Mouse (Mus musculus): Measurements from ENCODE around the gene E2f1.

Gene E2f1

DNA sequence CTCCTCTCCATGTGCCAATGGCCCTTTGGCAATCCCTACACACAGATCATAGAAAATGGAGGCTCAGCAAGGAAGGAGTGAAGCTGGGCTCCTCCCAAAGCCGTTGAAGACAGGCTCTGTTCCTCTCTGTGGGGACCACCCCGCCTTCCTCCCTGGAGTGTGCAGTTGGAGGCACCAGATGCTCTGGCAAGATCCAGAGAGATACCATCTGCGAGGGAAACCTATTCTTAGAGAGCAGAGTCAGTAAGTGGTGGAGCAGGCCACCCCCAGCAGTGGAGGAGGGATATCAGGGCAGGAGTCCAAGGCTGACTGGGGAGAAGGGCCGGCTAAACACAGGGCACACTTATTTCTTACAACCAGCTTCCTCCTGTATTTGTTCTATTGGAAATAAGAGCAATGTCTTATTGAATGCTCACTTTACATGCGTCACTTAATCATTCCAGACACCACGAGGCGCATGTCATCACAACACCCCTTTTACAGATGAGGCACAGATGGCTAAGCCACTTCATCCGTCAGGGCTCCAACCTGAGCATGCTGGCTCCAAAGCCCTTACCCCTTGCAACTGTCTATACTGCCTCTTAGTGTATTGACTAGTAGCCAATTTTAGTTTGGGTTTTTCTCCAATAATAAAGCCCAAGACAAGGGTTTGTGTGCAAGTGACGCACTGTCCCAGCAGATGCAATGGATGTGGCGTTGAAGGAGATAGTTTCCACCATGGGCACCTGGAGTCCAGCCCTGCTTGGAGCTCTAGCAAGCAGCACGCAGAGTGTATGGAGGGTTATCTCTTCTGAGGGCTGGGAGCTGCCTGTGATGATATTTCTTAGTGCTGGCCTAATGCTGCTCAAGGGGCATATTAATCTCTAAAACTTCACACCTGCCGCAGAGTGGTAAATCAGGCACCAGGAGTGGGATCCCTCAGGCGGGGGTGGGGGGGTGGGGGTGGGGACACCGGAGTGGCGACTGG, 14.5 kb upstream of the E2f1 start:
- DNase-seq (ENCODE audit: low spot score): peak; percentile 57

GRCm38 (mm10) chr2:154581421-154581820, 11.7 kb upstream of the E2f1 start:
- DNase-seq (ENCODE audit: low spot score): no peak

- peak; percentile 90 for DNase-seq (ENCODE audit: low spot score)
These were observed 10.9 kb upstream of the E2f1 start for GRCm38 (mm10) chr2:154580586-154580985.

- DNase-seq (ENCODE audit: low spot score): no peak
These were observed 8.0 kb upstream of the E2f1 start for GRCm38 (mm10) chr2:154577744-154578067.

- DNase-seq (ENCODE audit: low spot score): no peak
These were observed 7.4 kb upstream of the E2f1 start for GRCm38 (mm10) chr2:154576876-154577743.

- no peak for DNase-seq (ENCODE audit: low spot score)
These were observed 4.6 kb upstream of the E2f1 start for GRCm38 (mm10) chr2:154574271-154574670.

- DNase-seq (ENCODE audit: low spot score): no peak
These were observed 3.3 kb upstream of the E2f1 start for GRCm38 (mm10) chr2:154572996-154573395.

DNA sequence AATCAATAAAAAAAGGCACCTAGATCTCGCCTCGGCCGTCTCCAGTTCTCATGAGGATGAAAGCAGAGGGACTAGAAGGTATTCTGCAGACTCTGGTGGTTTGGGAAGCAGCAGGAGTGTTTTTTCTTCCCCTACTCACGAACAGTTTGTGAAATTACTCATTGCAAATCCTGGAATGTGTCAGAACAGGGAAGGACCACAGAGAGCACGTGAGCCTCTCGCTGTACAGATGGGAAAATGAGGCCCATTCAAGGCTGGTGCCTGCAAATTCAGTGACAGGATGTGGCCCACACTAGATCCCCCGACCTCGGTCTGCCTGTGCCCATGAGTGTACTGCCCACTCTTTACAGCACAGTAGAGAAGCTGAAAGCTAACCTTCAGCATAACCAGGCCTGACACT, 2.3 kb upstream of the E2f1 start:
- no peak for DNase-seq (ENCODE audit: low spot score)

DNA sequence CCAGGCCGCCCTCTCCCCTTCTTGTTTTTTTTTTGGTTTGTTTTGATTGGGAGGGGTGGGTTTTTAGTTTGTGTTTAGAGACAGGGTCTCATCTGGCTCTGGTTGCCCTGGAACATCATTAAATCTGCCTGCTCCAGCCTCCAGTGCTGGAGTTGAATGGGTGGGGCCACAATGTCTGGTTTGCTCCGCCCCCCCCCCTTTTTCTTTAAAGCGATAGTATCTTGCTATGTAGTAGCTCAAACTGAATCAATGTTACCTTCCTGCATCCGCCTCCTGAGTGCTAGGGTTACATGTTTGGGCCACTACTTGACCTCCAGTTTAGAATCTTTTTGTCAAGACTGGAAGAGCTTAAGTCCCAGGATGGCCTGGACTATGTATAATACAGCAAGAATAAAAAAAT, 1.6 kb upstream of the E2f1 start:
- DNase-seq (ENCODE audit: low spot score): no peak

- DNase-seq (ENCODE audit: low spot score): no peak
These were observed 974 bp upstream of the E2f1 start for GRCm38 (mm10) chr2:154570666-154571065.

- DNase-seq (ENCODE audit: low spot score): peak; percentile 85
These were observed 482 bp downstream of the E2f1 start for GRCm38 (mm10) chr2:154569071-154569748.

GRCm38 (mm10) chr2:154568329-154569070, 1.2 kb downstream of the E2f1 start:
- DNase-seq (ENCODE audit: low spot score): peak; percentile 76

DNA sequence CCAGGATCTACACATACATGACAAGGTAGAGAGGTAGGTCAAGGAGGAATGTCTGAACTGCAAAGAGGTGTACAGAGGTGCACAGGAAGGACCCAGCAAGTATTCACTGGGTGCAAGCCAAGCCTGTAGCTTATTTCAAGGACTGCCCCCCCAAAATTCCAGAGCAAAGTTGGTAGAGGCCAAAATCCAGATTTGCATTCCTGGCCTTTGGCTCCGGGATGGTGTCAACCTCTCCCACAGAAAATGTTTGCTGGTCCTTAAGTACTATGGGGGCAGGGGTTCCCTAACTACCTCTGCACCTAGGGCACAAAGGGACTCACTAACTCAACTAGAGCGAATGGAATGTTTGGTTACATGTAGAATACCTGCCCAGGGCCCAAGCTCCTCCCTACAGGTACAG, 1.9 kb downstream of the E2f1 start:
- no peak for DNase-seq (ENCODE audit: low spot score)

- no peak for DNase-seq (ENCODE audit: low spot score)
These were observed 3.1 kb downstream of the E2f1 start for GRCm38 (mm10) chr2:154566641-154567040.

- no peak for DNase-seq (ENCODE audit: low spot score)
These were observed 4.1 kb downstream of the E2f1 start for GRCm38 (mm10) chr2:154565562-154565961.

- DNase-seq (ENCODE audit: low spot score): no peak
These were observed 6.0 kb downstream of the E2f1 start for GRCm38 (mm10) chr2:154563612-154564170.

DNA sequence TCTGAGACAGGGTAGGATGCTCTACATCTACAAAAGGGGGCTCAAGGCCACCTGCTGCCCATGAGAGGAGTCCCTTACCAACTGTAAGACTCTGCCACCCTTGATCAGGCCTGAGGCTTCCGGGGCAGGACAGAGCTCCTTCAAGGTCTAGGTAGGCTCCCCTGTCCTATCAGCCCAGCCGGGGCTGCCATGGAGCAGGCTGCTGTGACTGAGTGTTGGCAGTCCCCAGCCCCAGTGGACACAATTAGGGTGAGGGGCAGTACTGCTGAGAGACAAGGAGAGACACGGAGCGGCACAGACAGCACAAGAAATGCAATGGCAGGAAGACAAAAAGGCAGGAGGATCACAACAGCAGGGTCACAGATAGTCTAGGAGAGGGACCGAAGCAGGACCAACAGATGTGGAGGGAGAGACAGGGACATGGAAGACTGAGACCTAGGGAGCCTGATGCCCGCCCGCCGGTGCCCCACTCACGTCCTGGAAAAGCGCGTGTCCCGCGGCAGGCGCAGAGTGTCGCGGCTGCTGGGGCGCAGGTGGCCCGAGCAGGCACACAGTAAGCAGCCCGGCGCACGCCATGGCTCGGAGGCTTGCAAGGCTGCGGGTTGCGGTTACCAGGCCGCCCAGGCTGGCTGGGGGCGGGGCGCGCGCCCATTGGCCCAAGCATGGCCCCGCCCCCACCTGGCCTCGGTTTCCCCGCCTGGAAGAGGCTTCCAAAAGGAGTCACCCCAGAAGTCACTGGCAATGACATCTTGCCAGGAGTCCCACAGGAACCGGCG, 11.2 kb downstream of the E2f1 start, which contains the start of gene Necab3:
Necab3 (minus strand) TSS at position 627 of the 776 bp plus-strand sequence.
- DNase-seq (ENCODE audit: low spot score): no peak

DNA sequence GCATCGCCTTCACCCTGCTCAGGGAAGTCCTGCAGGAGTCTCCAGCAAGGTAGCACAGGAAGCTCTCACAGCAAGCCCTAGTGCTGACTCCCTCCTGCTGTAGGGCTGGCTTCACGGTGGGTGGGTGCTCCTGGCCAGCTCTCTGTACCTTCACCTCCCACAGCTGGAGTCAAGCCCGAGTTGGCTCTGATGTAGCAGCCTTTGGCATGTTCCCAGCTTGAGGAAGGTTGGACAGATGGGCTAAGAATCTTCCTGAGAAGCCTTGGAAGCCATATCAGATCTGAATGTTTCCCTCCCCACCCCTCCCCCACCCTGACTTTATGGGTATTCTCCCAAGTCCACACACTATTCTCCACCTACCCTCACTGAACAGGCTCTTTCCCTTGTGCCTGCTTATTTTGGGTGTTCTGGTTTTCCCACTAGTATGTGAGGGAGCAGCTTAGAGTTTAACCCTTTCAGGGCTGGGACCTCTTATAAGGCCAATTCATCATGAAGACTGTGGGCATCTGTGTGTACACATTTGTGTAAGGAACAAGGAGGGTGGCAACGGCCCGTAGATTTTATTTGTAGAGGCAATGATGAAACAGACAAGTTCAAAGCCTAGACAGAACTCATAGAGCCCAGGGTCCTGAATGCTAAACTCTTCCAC, 12.4 kb downstream of the E2f1 start:
- no peak for DNase-seq (ENCODE audit: low spot score)

DNA sequence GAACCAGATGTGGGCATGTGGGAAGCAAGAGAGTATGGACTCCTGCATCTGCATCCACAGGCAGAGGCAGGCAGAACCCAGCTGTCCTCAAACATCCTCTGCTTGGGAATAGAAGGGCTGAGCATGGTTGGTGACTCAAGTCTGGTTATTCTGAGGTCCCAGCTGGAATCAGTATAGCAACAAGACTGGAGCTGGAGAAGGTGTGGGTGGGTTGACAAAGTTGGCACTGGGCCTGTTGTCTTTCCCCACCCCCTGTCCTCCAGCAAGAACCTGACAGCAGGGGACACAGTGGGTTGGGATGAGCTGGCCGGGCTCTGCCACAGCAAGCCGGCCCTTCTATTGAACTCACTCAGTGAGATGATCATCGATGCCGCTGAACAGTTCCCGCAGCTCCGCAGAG, 14.5 kb downstream of the E2f1 start:
- DNase-seq (ENCODE audit: low spot score): no peak

DNA sequence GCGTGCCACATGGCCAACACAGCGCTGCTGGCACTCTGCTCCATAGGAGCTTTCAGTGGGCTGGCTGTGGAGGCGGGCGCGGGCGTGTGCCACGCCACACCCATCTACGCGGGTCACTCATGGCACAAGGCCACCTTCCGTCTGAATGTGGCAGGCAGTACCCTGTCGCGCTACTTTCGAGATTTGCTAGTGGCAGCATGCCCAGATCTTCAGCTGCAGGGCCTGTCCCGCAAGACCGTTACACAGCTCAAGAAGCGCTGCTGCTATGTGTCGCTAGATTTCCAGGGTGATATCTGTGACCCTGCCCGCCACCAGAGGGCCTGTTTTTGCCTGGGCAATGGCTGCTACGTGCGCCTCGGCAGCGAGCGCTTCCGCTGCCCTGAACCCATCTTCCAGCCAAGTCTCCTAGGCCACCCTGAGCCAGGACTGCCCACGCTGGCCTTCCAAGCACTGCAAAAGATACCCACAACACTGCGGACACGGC, 17.2 kb downstream of the E2f1 start:
- no peak for DNase-seq (ENCODE audit: low spot score)
